Mouse (Mus musculus): ENCODE results near the gene Atp2c2. TPM values are rescaled to one million over a fixed set of nuclear protein-coding genes. Genes with fewer than 3 reads are reported as not detected.

Atp2c2 gene
- polyA plus RNA-seq, 1 experiment from 2014 or later: 7.7 TPM

- peak overlapping the region; percentile 17 for H3K4me3 ChIP-seq (ENCODE audit: low read depth, low read length)
Measured at GRCm38 (mm10) chr8:119755238-119756146, 55.7 kb downstream of the Atp2c2 start.

DNA sequence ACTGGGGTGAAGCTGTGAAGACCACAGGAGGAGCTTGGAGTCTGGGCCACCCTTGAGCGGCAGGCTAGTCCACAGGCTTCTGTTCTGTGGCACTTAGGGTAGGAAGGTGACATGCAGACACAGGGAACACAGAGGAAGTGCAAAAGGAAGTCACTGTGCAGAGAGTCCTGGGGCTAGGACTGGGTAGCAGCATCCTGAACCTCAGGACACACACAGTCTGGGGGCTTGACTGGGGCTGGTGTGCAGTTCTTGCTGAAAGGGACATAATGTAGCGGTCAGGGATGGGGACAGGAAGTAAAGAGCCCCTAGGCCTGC is 56.3 kb downstream of the Atp2c2 start:
- no peak for TF ChIP-seq CTCF (IDR thresholded peaks at IDR 0.05; ENCODE audit: low read depth)
- TF ChIP-seq EP300 (optimal IDR thresholded peaks at IDR 0.05): no peak
- H3K4me3 ChIP-seq (ENCODE audit: low read depth, low read length): no peak overlapping the region
- WGBS: 90% methylated on average over 2 of the region's 2 CpGs

More at GRCm38 (mm10) chr8:119755238-119756146, 55.7 kb downstream of the Atp2c2 start:
- H3K9me3 ChIP-seq (ENCODE audit: control insufficient read depth, low read length): no peaks in the 10 kb centered on the region
- ATAC-seq (ENCODE audit: low FRiP score, low TSS enrichment) (peak; percentile 82), DNase-seq (ENCODE audit: low spot score) (peak; percentile 84)
- no peak overlapping the region for H3K9ac ChIP-seq (ENCODE audit: low read length)
- no peak overlapping the region for H3K27ac ChIP-seq (replicated peaks)
- no peaks in the 10 kb centered on the region for H3K27me3 ChIP-seq (ENCODE audit: control insufficient read depth, insufficient read depth, low read length)
- no peak for TF ChIP-seq EP300 (optimal IDR thresholded peaks at IDR 0.05)
- TF ChIP-seq CTCF (IDR thresholded peaks at IDR 0.05; ENCODE audit: low read depth): peak; percentile 53
- H3K4me2 ChIP-seq (replicated peaks; ENCODE audit: low read depth): peak overlapping the region; percentile 44
- no peaks in the 10 kb centered on the region for H3K36me3 ChIP-seq (ENCODE audit: control insufficient read depth, insufficient read depth, low read length)
- 26% methylated on average over 27 of the region's 28 CpGs for WGBS
- H3K4me1 ChIP-seq (replicated peaks; ENCODE audit: control insufficient read depth, insufficient read depth): no peaks in the 10 kb centered on the region

DNA sequence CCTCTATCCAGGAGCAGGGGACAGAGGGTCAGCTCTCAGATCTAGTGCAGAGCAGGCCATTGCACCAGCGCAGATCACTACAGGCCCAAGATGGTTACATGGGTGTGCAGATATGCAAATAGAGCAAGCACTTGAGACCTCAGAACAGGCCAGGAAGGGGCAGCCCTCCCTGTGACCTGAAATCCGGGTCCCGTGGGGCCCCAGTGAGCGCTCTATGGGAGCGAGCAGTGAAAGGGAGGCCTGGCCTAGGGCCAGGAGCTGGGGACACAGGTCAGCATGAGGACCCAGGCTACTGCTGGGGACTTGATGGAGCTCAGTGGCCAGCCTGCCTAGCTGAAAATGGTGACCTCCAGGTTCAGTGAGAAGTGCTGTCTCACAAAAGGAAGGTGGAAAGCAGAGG is 56.7 kb downstream of the Atp2c2 start:
- H3K27me3 ChIP-seq (ENCODE audit: control insufficient read depth, insufficient read depth, low read length): no peaks in the 10 kb centered on the region
- H3K27ac ChIP-seq (replicated peaks): no peak overlapping the region
- no peak overlapping the region for H3K9ac ChIP-seq (ENCODE audit: low read length)
- ATAC-seq (ENCODE audit: low FRiP score, low TSS enrichment) (no peak), DNase-seq (ENCODE audit: low spot score) (peak; percentile 30)
- H3K4me1 ChIP-seq (replicated peaks; ENCODE audit: control insufficient read depth, insufficient read depth): no peaks in the 10 kb centered on the region
- H3K36me3 ChIP-seq (ENCODE audit: control insufficient read depth, insufficient read depth, low read length): no peaks in the 10 kb centered on the region
- H3K4me3 ChIP-seq (ENCODE audit: low read depth, low read length): no peak overlapping the region
- no peaks in the 10 kb centered on the region for H3K9me3 ChIP-seq (ENCODE audit: control insufficient read depth, low read length)
- no peak overlapping the region for H3K4me2 ChIP-seq (replicated peaks; ENCODE audit: low read depth)
- 63% methylated on average over 5 of the region's 5 CpGs for WGBS
- TF ChIP-seq CTCF (IDR thresholded peaks at IDR 0.05; ENCODE audit: low read depth): no peak
- no peak for TF ChIP-seq EP300 (optimal IDR thresholded peaks at IDR 0.05)

More for the DNA sequence above, 56.3 kb downstream of the Atp2c2 start:
- Histone ChIP-seq H3K27me3 (ENCODE audit: control insufficient read depth, insufficient read depth, low read length) (no peaks in the 10 kb centered on the region), H3K9me3 (ENCODE audit: control insufficient read depth, low read length) (no peaks in the 10 kb centered on the region), H3K4me1 (replicated peaks; ENCODE audit: control insufficient read depth, insufficient read depth) (no peaks in the 10 kb centered on the region), H3K27ac (replicated peaks) (no peak overlapping the region), H3K9ac (ENCODE audit: low read length) (no peak overlapping the region), H3K4me2 (replicated peaks; ENCODE audit: low read depth) (peak overlapping the region; percentile 44), H3K36me3 (ENCODE audit: control insufficient read depth, insufficient read depth, low read length) (no peaks in the 10 kb centered on the region)
- ATAC-seq (ENCODE audit: low FRiP score, low TSS enrichment) (no peak), DNase-seq (ENCODE audit: low spot score) (no peak)

- Histone ChIP-seq H3K4me3 (ENCODE audit: low read depth, low read length) (no peak overlapping the region), H3K9me3 (ENCODE audit: control insufficient read depth, low read length) (no peaks in the 10 kb centered on the region), H3K36me3 (ENCODE audit: control insufficient read depth, insufficient read depth, low read length) (peaks cover 5% of the 10 kb centered on the region; the same call in 1 of the 2 replicates), H3K9ac (ENCODE audit: low read length) (no peak overlapping the region), H3K27ac (replicated peaks) (no peak overlapping the region), H3K4me1 (replicated peaks; ENCODE audit: control insufficient read depth, insufficient read depth) (no peaks in the 10 kb centered on the region), H3K27me3 (ENCODE audit: control insufficient read depth, insufficient read depth, low read length) (no peaks in the 10 kb centered on the region), H3K4me2 (replicated peaks; ENCODE audit: low read depth) (no peak overlapping the region)
- TF ChIP-seq CTCF (IDR thresholded peaks at IDR 0.05; ENCODE audit: low read depth) (no peak), EP300 (optimal IDR thresholded peaks at IDR 0.05) (no peak)
- WGBS: 90% methylated on average over 11 of the region's 11 CpGs
- DNase-seq (ENCODE audit: low spot score) (no peak), ATAC-seq (ENCODE audit: low FRiP score, low TSS enrichment) (no peak)
Measured at GRCm38 (mm10) chr8:119761692-119762091, 61.9 kb downstream of the Atp2c2 start.

- TF ChIP-seq CTCF (IDR thresholded peaks at IDR 0.05; ENCODE audit: low read depth) (no peak), EP300 (optimal IDR thresholded peaks at IDR 0.05) (no peak)
- no peak overlapping the region for H3K9ac ChIP-seq (ENCODE audit: low read length)
Measured at GRCm38 (mm10) chr8:119762226-119763220, 62.7 kb downstream of the Atp2c2 start.

More at GRCm38 (mm10) chr8:119762226-119763220, 62.7 kb downstream of the Atp2c2 start:
- Histone ChIP-seq H3K27ac (replicated peaks) (no peak overlapping the region), H3K9me3 (ENCODE audit: control insufficient read depth, low read length) (no peaks in the 10 kb centered on the region), H3K4me3 (ENCODE audit: low read depth, low read length) (no peak overlapping the region), H3K27me3 (ENCODE audit: control insufficient read depth, insufficient read depth, low read length) (no peaks in the 10 kb centered on the region), H3K4me1 (replicated peaks; ENCODE audit: control insufficient read depth, insufficient read depth) (no peaks in the 10 kb centered on the region), H3K36me3 (ENCODE audit: control insufficient read depth, insufficient read depth, low read length) (peaks cover 5% of the 10 kb centered on the region; the same call in 1 of the 2 replicates), H3K4me2 (replicated peaks; ENCODE audit: low read depth) (no peak overlapping the region)
- WGBS: 88% methylated on average over 21 of the region's 21 CpGs
- DNase-seq (ENCODE audit: low spot score) (no peak), ATAC-seq (ENCODE audit: low FRiP score, low TSS enrichment) (no peak)
